Mouse (Mus musculus) liver, embryonic 15.5 days (tissue): Measurements from ENCODE around the gene Pcnx4. TPM values are rescaled to one million over a fixed set of nuclear protein-coding genes. Genes with fewer than 3 reads are reported as not detected.

Experiments
- ATAC-seq: fragments of 200-750 bp; cut with Nextera tagmentation; 2 replicates; pipeline ENCODE4 v1.8.0; 2017; ENCODE audit warnings: moderate number of reproducible peaks, mild to moderate bottlenecking, moderate library complexity; ENCODE audit not compliant: insufficient read depth
- H3K27ac ChIP-seq: fragments of 300-500 bp; sonication (generic); replicated peaks from 2 replicates; pipeline ENCODE4 v1.5.1; 2015; ENCODE audit warnings: mild to moderate bottlenecking, inconsistent platforms
- H3K27me3 ChIP-seq: fragments of 300-500 bp; sonication (generic); 2 replicates; pipeline ENCODE4 v1.6.1; 2015; ENCODE audit warnings: mild to moderate bottlenecking, inconsistent platforms
- H3K36me3 ChIP-seq: fragments of 300-500 bp; sonication (generic); replicated peaks from 2 replicates; pipeline ENCODE4 v1.6.1; 2015; ENCODE audit warnings: moderate library complexity, mild to moderate bottlenecking, inconsistent platforms
- H3K4me1 ChIP-seq: fragments of 300-500 bp; sonication (generic); replicated peaks from 2 replicates; pipeline ENCODE4 v1.6.1; 2015; ENCODE audit warnings: inconsistent platforms
- H3K4me2 ChIP-seq: fragments of 300-500 bp; sonication (generic); 2 replicates; pipeline ENCODE4 v1.6.1; 2015; ENCODE audit warnings: moderate library complexity, mild to moderate bottlenecking, inconsistent platforms
- H3K4me3 ChIP-seq: fragments of 300-500 bp; sonication (generic); replicated peaks from 2 replicates; pipeline ENCODE4 v1.5.1; 2015; ENCODE audit warnings: mild to moderate bottlenecking, inconsistent platforms
- H3K9ac ChIP-seq: fragments of 300-500 bp; sonication (generic); 2 replicates; pipeline ENCODE4 v1.6.1; 2015; ENCODE audit warnings: moderate library complexity, mild to moderate bottlenecking, inconsistent platforms
- H3K9me3 ChIP-seq: fragments of 300-500 bp; sonication (generic); replicated peaks from 2 replicates; pipeline ENCODE4 v1.6.1; 2016; ENCODE audit warnings: inconsistent platforms
- WGBS: fragments of 180-500 bp; shearing (Covaris S2); methylation state at CpG from one replicate; pipeline ENCODE4 v1.1.7; 2015; ENCODE audit warnings: mixed read lengths; ENCODE audit not compliant: insufficient replicate concordance; 5-methylcytosine and 5-hydroxymethylcytosine counted together
- polyA plus RNA-seq: library from polyadenylated mRNA; unstranded; fragments of >200 nt; fragmentation: Nextera tagmentation; extraction: Ambion mirVana; gene quantifications from 2 replicates; pipeline ENCODE4 v1.2.1, GENCODE M21; 2015

The Pcnx4 gene
- polyA plus RNA-seq, 1 experiment from 2014 or later = 2.1 TPM

- H3K4me2 ChIP-seq = no peak overlapping the region
- no peak overlapping the region for H3K4me3 ChIP-seq
- H3K9ac ChIP-seq = no peak overlapping the region
- ATAC-seq = no peak
- no peaks in the 10 kb centered on the region for H3K9me3 ChIP-seq
- no peaks in the 10 kb centered on the region for H3K36me3 ChIP-seq
- H3K4me1 ChIP-seq = 0 out of 2 replicates have a peak, but pooled peaks cover 4% of the 10 kb centered on the region
- H3K27ac ChIP-seq = no peak overlapping the region
- H3K27me3 ChIP-seq = no peaks in the 10 kb centered on the region
- 36% methylated on average over 4 of the region's 4 CpGs for WGBS
Observed at GRCm38 (mm10) chr12:72525588-72525987, 10.6 kb upstream of the Pcnx4 start.

- Histone ChIP-seq H3K4me3 (no peak overlapping the region), H3K9me3 (no peaks in the 10 kb centered on the region), H3K36me3 (no peaks in the 10 kb centered on the region), H3K27me3 (no peaks in the 10 kb centered on the region), H3K4me2 (no peak overlapping the region), H3K9ac (no peak overlapping the region), H3K4me1 (peaks cover 15% of the 10 kb centered on the region), H3K27ac (no peak overlapping the region)
- WGBS = 64% methylated on average over 7 of the region's 7 CpGs
- ATAC-seq = no peak
Observed at GRCm38 (mm10) chr12:72532303-72532702, 3.9 kb upstream of the Pcnx4 start.

- no peak for ATAC-seq
- Histone ChIP-seq H3K27me3 (no peaks in the 10 kb centered on the region), H3K4me1 (peaks cover 15% of the 10 kb centered on the region), H3K4me3 (no peak overlapping the region), H3K27ac (no peak overlapping the region), H3K36me3 (no peaks in the 10 kb centered on the region), H3K4me2 (no peak overlapping the region), H3K9me3 (no peaks in the 10 kb centered on the region), H3K9ac (no peak overlapping the region)
- WGBS = 56% methylated on average over 6 of the region's 6 CpGs
Observed at GRCm38 (mm10) chr12:72533986-72534385, 2.2 kb upstream of the Pcnx4 start.

- 52% methylated on average over 3 of the region's 3 CpGs for WGBS
- no peak overlapping the region for H3K9ac ChIP-seq
Observed at GRCm38 (mm10) chr12:72535599-72535998, 584 bp upstream of the Pcnx4 start.

GRCm38 (mm10) chr12:72538571-72538970 lies 2.4 kb downstream of the Pcnx4 start:
- no peak overlapping the region for H3K4me3 ChIP-seq
- no peaks in the 10 kb centered on the region for H3K27me3 ChIP-seq
- H3K9me3 ChIP-seq = no peaks in the 10 kb centered on the region
- H3K4me2 ChIP-seq = no peak overlapping the region
- 83% methylated on average over 10 of the region's 10 CpGs for WGBS
- H3K36me3 ChIP-seq = no peaks in the 10 kb centered on the region; the same call in 1 of the 2 replicates
- peaks cover 15% of the 10 kb centered on the region for H3K4me1 ChIP-seq
- no peak overlapping the region for H3K27ac ChIP-seq
- no peak overlapping the region for H3K9ac ChIP-seq
- no peak for ATAC-seq

More at GRCm38 (mm10) chr12:72535599-72535998, 584 bp upstream of the Pcnx4 start:
- Histone ChIP-seq H3K36me3 (no peaks in the 10 kb centered on the region), H3K4me2 (peak overlapping the region; percentile 88), H3K27me3 (no peaks in the 10 kb centered on the region), H3K27ac (no peak overlapping the region; the same call in 1 of the 2 replicates), H3K4me1 (peaks cover 15% of the 10 kb centered on the region), H3K4me3 (peak overlapping the region; percentile 67), H3K9me3 (no peaks in the 10 kb centered on the region)
- no peak for ATAC-seq

GRCm38 (mm10) chr12:72554347-72554746 lies 18.2 kb downstream of the Pcnx4 start:
- no peak overlapping the region for H3K9ac ChIP-seq
- H3K9me3 ChIP-seq = no peaks in the 10 kb centered on the region
- H3K27me3 ChIP-seq = no peaks in the 10 kb centered on the region
- no peak overlapping the region for H3K4me2 ChIP-seq
- no peaks in the 10 kb centered on the region for H3K4me1 ChIP-seq
- no peaks in the 10 kb centered on the region for H3K36me3 ChIP-seq
- no peak overlapping the region for H3K27ac ChIP-seq
- H3K4me3 ChIP-seq = no peak overlapping the region
- no peak for ATAC-seq
- WGBS = 75% methylated on average over 4 of the region's 4 CpGs

GRCm38 (mm10) chr12:72564281-72564795 lies 28.2 kb downstream of the Pcnx4 start:
- no peak for ATAC-seq
- WGBS = 54% methylated on average over 4 of the region's 4 CpGs

GRCm38 (mm10) chr12:72582021-72582420 lies 45.8 kb downstream of the Pcnx4 start:
- ATAC-seq = no peak
- H3K36me3 ChIP-seq = no peaks in the 10 kb centered on the region
- no peaks in the 10 kb centered on the region for H3K9me3 ChIP-seq
- no peak overlapping the region for H3K4me3 ChIP-seq
- H3K27me3 ChIP-seq = no peaks in the 10 kb centered on the region
- H3K9ac ChIP-seq = no peak overlapping the region
- 67% methylated on average over 3 of the region's 3 CpGs for WGBS
- H3K4me1 ChIP-seq = no peaks in the 10 kb centered on the region
- no peak overlapping the region for H3K4me2 ChIP-seq
- no peak overlapping the region for H3K27ac ChIP-seq

More at GRCm38 (mm10) chr12:72564281-72564795, 28.2 kb downstream of the Pcnx4 start:
- Histone ChIP-seq H3K27ac (no peak overlapping the region), H3K4me1 (no peaks in the 10 kb centered on the region), H3K36me3 (no peaks in the 10 kb centered on the region), H3K9me3 (no peaks in the 10 kb centered on the region), H3K4me3 (no peak overlapping the region), H3K4me2 (no peak overlapping the region), H3K27me3 (no peaks in the 10 kb centered on the region), H3K9ac (no peak overlapping the region)

- 44% methylated on average over 2 of the region's 2 CpGs for WGBS
- no peaks in the 10 kb centered on the region for H3K36me3 ChIP-seq
- H3K9me3 ChIP-seq = no peaks in the 10 kb centered on the region
- no peak for ATAC-seq
- no peak overlapping the region for H3K4me3 ChIP-seq
- H3K4me1 ChIP-seq = no peaks in the 10 kb centered on the region
- no peaks in the 10 kb centered on the region for H3K27me3 ChIP-seq
- H3K4me2 ChIP-seq = no peak overlapping the region
- no peak overlapping the region for H3K27ac ChIP-seq
- H3K9ac ChIP-seq = no peak overlapping the region
Observed at GRCm38 (mm10) chr12:72583099-72583498, 46.9 kb downstream of the Pcnx4 start.

GRCm38 (mm10) chr12:72585339-72585738 lies 49.2 kb downstream of the Pcnx4 start:
- H3K27me3 ChIP-seq = no peaks in the 10 kb centered on the region
- ATAC-seq = no peak
- H3K27ac ChIP-seq = no peak overlapping the region
- H3K4me1 ChIP-seq = no peaks in the 10 kb centered on the region
- H3K4me2 ChIP-seq = no peak overlapping the region
- no peaks in the 10 kb centered on the region for H3K36me3 ChIP-seq
- H3K9ac ChIP-seq = no peak overlapping the region
- H3K4me3 ChIP-seq = no peak overlapping the region
- WGBS = 56% methylated on average over 1 of the region's 1 CpGs
- no peaks in the 10 kb centered on the region for H3K9me3 ChIP-seq

- Histone ChIP-seq H3K36me3 (no peaks in the 10 kb centered on the region), H3K4me3 (no peak overlapping the region), H3K27ac (no peak overlapping the region), H3K9ac (no peak overlapping the region), H3K4me2 (no peak overlapping the region), H3K4me1 (no peaks in the 10 kb centered on the region), H3K9me3 (no peaks in the 10 kb centered on the region), H3K27me3 (no peaks in the 10 kb centered on the region)
- ATAC-seq = no peak
Observed at GRCm38 (mm10) chr12:72592991-72593390, 56.8 kb downstream of the Pcnx4 start.

GRCm38 (mm10) chr12:72594001-72594400 lies 57.8 kb downstream of the Pcnx4 start:
- Histone ChIP-seq H3K27ac (no peak overlapping the region), H3K4me2 (no peak overlapping the region), H3K4me1 (no peaks in the 10 kb centered on the region), H3K27me3 (no peaks in the 10 kb centered on the region), H3K36me3 (no peaks in the 10 kb centered on the region), H3K4me3 (no peak overlapping the region), H3K9me3 (no peaks in the 10 kb centered on the region), H3K9ac (no peak overlapping the region)
- ATAC-seq = no peak
- 40% methylated on average over 2 of the region's 2 CpGs for WGBS
